Mouse (Mus musculus): ENCODE measurements around the gene Tmem238. TPM values are rescaled to one million over a fixed set of nuclear protein-coding genes. Genes with fewer than 3 reads are reported as not detected.
"Not testable (repeated sequence)": the region's sequence is repeated elsewhere in the genome, so short reads cannot be mapped to it uniquely, and the experiment has no call there.

Tmem238 gene
- total RNA-seq (2017), result 1.1 and 2.2 TPM in 2 replicates

- ATAC-seq (ENCODE audit: extremely low read depth, insufficient number of reproducible peaks, low FRiP score, poor library complexity, severe bottlenecking), result no peak
Observed at GRCm38 (mm10) chr7:4789436-4789935, at the start of gene Tmem238. Gene Tmem238 (minus strand): TSS chr7:4789656.

GRCm38 (mm10) chr7:4837639-4838038 lies 48.2 kb upstream of the Tmem238 start:
- no peak for ATAC-seq (ENCODE audit: extremely low read depth, insufficient number of reproducible peaks, low FRiP score, poor library complexity, severe bottlenecking)

- ATAC-seq (ENCODE audit: extremely low read depth, insufficient number of reproducible peaks, low FRiP score, poor library complexity, severe bottlenecking), result peak; percentile 71; the same call in 1 of the 2 replicates
Observed at GRCm38 (mm10) chr7:4836351-4836792, 46.9 kb upstream of the Tmem238 start.

- no peak for ATAC-seq (ENCODE audit: extremely low read depth, insufficient number of reproducible peaks, low FRiP score, poor library complexity, severe bottlenecking)
Observed at GRCm38 (mm10) chr7:4835631-4836327, 46.3 kb upstream of the Tmem238 start.

- ATAC-seq (ENCODE audit: extremely low read depth, insufficient number of reproducible peaks, low FRiP score, poor library complexity, severe bottlenecking), result no peak
Observed at GRCm38 (mm10) chr7:4830476-4830875, 41.0 kb upstream of the Tmem238 start.

- no peak for ATAC-seq (ENCODE audit: extremely low read depth, insufficient number of reproducible peaks, low FRiP score, poor library complexity, severe bottlenecking)
Observed at GRCm38 (mm10) chr7:4825365-4825764, 35.9 kb upstream of the Tmem238 start.

- no peak for ATAC-seq (ENCODE audit: extremely low read depth, insufficient number of reproducible peaks, low FRiP score, poor library complexity, severe bottlenecking)
Observed at GRCm38 (mm10) chr7:4822162-4822907, 32.9 kb upstream of the Tmem238 start.

- ATAC-seq (ENCODE audit: extremely low read depth, insufficient number of reproducible peaks, low FRiP score, poor library complexity, severe bottlenecking), result no peak
Observed at GRCm38 (mm10) chr7:4821690-4822089, 32.2 kb upstream of the Tmem238 start.

- not testable (repeated sequence) for ATAC-seq (ENCODE audit: extremely low read depth, insufficient number of reproducible peaks, low FRiP score, poor library complexity, severe bottlenecking)
Observed at GRCm38 (mm10) chr7:4820925-4821324, 31.5 kb upstream of the Tmem238 start.

GRCm38 (mm10) chr7:4816559-4816958 lies 27.1 kb upstream of the Tmem238 start:
- ATAC-seq (ENCODE audit: extremely low read depth, insufficient number of reproducible peaks, low FRiP score, poor library complexity, severe bottlenecking), result no peak

GRCm38 (mm10) chr7:4813105-4813791 lies 23.8 kb upstream of the Tmem238 start:
- ATAC-seq (ENCODE audit: extremely low read depth, insufficient number of reproducible peaks, low FRiP score, poor library complexity, severe bottlenecking), result no peak

GRCm38 (mm10) chr7:4812303-4813104 lies 23.0 kb upstream of the Tmem238 start, which contains the start of gene Ube2s:
Gene Ube2s (minus strand): TSS chr7:4812590.
- peak; percentile 90 for ATAC-seq (ENCODE audit: extremely low read depth, insufficient number of reproducible peaks, low FRiP score, poor library complexity, severe bottlenecking)

- no peak for ATAC-seq (ENCODE audit: extremely low read depth, insufficient number of reproducible peaks, low FRiP score, poor library complexity, severe bottlenecking)
Observed at GRCm38 (mm10) chr7:4811842-4812302, 22.4 kb upstream of the Tmem238 start.

- ATAC-seq (ENCODE audit: extremely low read depth, insufficient number of reproducible peaks, low FRiP score, poor library complexity, severe bottlenecking), result not testable (repeated sequence)
Observed at GRCm38 (mm10) chr7:4811131-4811530, 21.7 kb upstream of the Tmem238 start.

GRCm38 (mm10) chr7:4806716-4807115 lies 17.3 kb upstream of the Tmem238 start:
- ATAC-seq (ENCODE audit: extremely low read depth, insufficient number of reproducible peaks, low FRiP score, poor library complexity, severe bottlenecking), result peak; percentile 71

GRCm38 (mm10) chr7:4802247-4802646 lies 12.8 kb upstream of the Tmem238 start:
- no peak for ATAC-seq (ENCODE audit: extremely low read depth, insufficient number of reproducible peaks, low FRiP score, poor library complexity, severe bottlenecking)

- ATAC-seq (ENCODE audit: extremely low read depth, insufficient number of reproducible peaks, low FRiP score, poor library complexity, severe bottlenecking), result 0 out of 2 replicates have a peak, but pooled peaks have one; percentile 13
Observed at GRCm38 (mm10) chr7:4795767-4796433, 6.4 kb upstream of the Tmem238 start.

- no peak for ATAC-seq (ENCODE audit: extremely low read depth, insufficient number of reproducible peaks, low FRiP score, poor library complexity, severe bottlenecking)
Observed at GRCm38 (mm10) chr7:4794631-4795168, 5.2 kb upstream of the Tmem238 start.

Data from neutrophil, adult 5-6 weeks (primary cell).